Mouse (Mus musculus) MEL (cell line): ENCODE data around the gene Plch1.

Source experiments
- CTCF ChIP-seq, 3 experiments: IDR thresholded peaks in 2 of 3; conservative IDR thresholded peaks in 1 of 3; 2 replicates each; pipeline ENCODE4 v1.5.1; 2011 to 2012; ENCODE audit warnings: low read length in 3 of 3, low read depth in 2 of 3, mild to moderate bottlenecking in 2 of 3, improper control_type of control experiment in 1 of 3, inconsistent platforms in 1 of 3, mixed read lengths in 1 of 3, moderate library complexity in 1 of 3; ENCODE audit not compliant: control insufficient read depth in 1 of 3, insufficient read depth in 1 of 3, poor library complexity in 1 of 3, severe bottlenecking in 1 of 3
- EP300 ChIP-seq, 2 experiments: IDR thresholded peaks; 2 replicates each; pipeline ENCODE4 v1.6.1; 2011; ENCODE audit warnings: improper control_type of control experiment in 2 of 2, low read length in 2 of 2, low read depth in 1 of 2, mild to moderate bottlenecking in 1 of 2
- HCFC1 ChIP-seq: IDR thresholded peaks from 2 replicates; pipeline ENCODE4 v1.6.1; 2012; ENCODE audit warnings: low read depth, mild to moderate bottlenecking, inconsistent platforms, low read length, improper control_type of control experiment, moderate library complexity
- MAFK ChIP-seq: IDR thresholded peaks from 2 replicates; pipeline ENCODE4 v1.6.1; 2011; ENCODE audit warnings: low read depth, mild to moderate bottlenecking, low read length, improper control_type of control experiment, borderline replicate concordance
- NELFE ChIP-seq: IDR thresholded peaks from 2 replicates; pipeline ENCODE4 v1.6.1; 2011; ENCODE audit warnings: low read depth, low read length, improper control_type of control experiment
- POLR2A ChIP-seq, 2 experiments: IDR thresholded peaks; 2 replicates each; pipeline ENCODE4 v1.6.1; 2011 to 2012; ENCODE audit warnings: low read length in 2 of 2, mild to moderate bottlenecking in 2 of 2, control low read depth in 1 of 2, improper control_type of control experiment in 1 of 2, low read depth in 1 of 2, moderate library complexity in 1 of 2; ENCODE audit not compliant: control insufficient read depth in 1 of 2, insufficient read depth in 1 of 2, poor library complexity in 1 of 2
- POLR2AphosphoS2 ChIP-seq: IDR thresholded peaks from 2 replicates; pipeline ENCODE4 v1.6.1; 2011; ENCODE audit warnings: low read length, improper control_type of control experiment
- SIN3A ChIP-seq: IDR thresholded peaks from 2 replicates; pipeline ENCODE4 v1.6.1; 2012; ENCODE audit warnings: low read length, improper control_type of control experiment, inconsistent platforms
- UBTF ChIP-seq: IDR thresholded peaks from 2 replicates; pipeline ENCODE4 v1.6.1; 2012; ENCODE audit warnings: low read depth, mild to moderate bottlenecking, inconsistent platforms, low read length, improper control_type of control experiment, moderate library complexity, borderline replicate concordance; ENCODE audit not compliant: insufficient read depth
- USF1 ChIP-seq: IDR thresholded peaks from 2 replicates; pipeline ENCODE4 v1.6.1; 2014; ENCODE audit warnings: low read depth, mild to moderate bottlenecking, inconsistent platforms, low read length, improper control_type of control experiment, moderate library complexity

DNA sequence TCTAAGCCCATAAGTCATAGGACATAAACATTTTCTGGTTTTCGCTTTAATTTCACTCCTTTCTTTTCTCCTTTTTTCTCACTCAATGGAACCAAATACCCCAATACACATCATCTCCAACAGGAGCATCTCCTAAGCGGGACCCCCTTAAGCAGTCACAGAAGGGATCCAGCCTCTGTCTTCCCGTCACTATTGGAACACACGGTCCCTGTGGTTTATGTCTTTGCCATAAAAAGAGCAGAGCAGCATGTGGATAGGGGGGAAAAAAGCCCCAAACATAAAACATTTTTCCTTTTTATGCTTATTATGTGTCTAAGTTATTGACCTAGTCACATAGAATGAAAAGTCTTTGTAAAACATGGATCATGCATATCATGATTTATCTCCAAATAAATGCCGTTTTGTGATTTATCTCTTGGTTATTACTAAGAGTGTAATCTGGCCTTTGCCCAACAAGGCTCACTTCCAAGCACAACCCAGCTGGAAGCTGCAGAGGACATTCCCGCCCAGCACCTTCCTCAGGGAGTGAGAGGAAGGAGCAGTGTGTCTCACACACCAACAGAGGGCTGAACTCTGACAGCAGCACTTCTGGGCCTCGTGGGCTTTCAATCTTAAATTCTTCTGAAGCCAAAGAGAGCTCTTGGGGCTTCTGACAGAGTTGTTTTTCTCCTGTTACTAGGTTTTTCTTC is 126.5 kb downstream of the Plch1 start:
- TF ChIP-seq USF1: no peak
- no peak for TF ChIP-seq NELFE
- no peak for TF ChIP-seq MAFK
- TF ChIP-seq CTCF (IDR thresholded peaks at IDR 0.05 in 2 of 3, conservative IDR thresholded peaks at IDR 0.05 in 1 of 3; ENCODE audit: control insufficient read depth in 1 of 3, insufficient read depth in 1 of 3, low read depth in 2 of 3, low read length in 3 of 3, poor library complexity in 1 of 3, severe bottlenecking in 1 of 3): no peak
- TF ChIP-seq EP300 (IDR thresholded peaks at IDR 0.05; ENCODE audit: low read depth in 1 of 2, low read length in 2 of 2): no peak
- TF ChIP-seq POLR2A (IDR thresholded peaks at IDR 0.05; ENCODE audit: control insufficient read depth in 1 of 2, insufficient read depth in 1 of 2, low read depth in 1 of 2, low read length in 2 of 2, poor library complexity in 1 of 2): no peak
- no peak for TF ChIP-seq SIN3A
- TF ChIP-seq POLR2AphosphoS2: no peak
- TF ChIP-seq HCFC1: no peak
- TF ChIP-seq UBTF: no peak
